Mouse (Mus musculus): ENCODE results near the gene Ints3. TPM values are rescaled to one million over a fixed set of nuclear protein-coding genes. Genes with fewer than 3 reads are reported as not detected.
A peak's percentile ranks its signal among the peaks of the same experiment; 100 is the strongest.

Ints3 gene
- polyA plus RNA-seq (2014; fragmentation: Nextera tagmentation; extraction: Ambion mirVana) = 26.0 and 31.8 TPM in 2 replicates

DNA sequence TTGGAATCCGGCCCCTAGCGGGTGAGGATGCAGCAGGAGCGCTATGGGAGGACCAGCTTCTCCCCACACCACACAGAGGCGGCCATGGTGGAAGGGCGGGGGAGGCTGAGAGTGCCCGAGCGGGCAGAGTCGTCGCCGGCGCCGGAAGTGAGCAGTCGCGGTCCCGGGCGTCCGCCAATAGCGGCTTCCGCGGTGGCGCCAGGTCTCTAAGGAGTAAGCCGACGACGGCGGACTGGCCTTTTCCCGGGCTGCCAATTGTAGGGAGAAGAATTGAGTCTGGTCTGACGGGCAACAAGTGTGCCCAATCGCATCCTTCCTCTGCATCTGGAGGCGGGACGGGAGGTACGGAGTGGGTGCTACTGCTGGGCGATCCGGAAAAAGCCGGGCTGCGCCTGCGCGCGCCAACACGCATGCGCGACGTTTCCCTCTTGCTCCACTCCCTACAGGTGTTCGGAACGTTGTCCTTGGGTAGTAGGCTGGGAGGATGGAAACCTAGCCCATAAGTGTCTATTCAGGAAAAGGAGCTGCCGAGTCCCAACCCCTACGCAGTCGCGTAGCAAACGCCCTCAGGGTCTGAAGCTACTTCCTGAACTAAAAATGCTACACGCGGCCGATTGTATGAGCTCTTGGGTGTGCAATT lies at the start of gene Ints3:
TSS of gene Ints3 (minus strand) at position 242 of the 640 bp plus-strand sequence.
- H3K4me2 ChIP-seq (ENCODE audit: low read depth, low read length) = peak within 1 kb of the TSS; percentile 76
- DNase-seq (ENCODE audit: low spot score) (peak; percentile 100), ATAC-seq (ENCODE audit: low read depth) (peak; percentile 100)
- no peaks in the 10 kb centered on the region for H3K36me3 ChIP-seq (ENCODE audit: control insufficient read depth, insufficient read depth, low read length)
- H3K4me3 ChIP-seq (ENCODE audit: low read depth, low read length) = peak within 1 kb of the TSS; percentile 68
- peak within 1 kb of the TSS; percentile 88 for H3K9ac ChIP-seq (ENCODE audit: low read depth, low read length)
- H3K27me3 ChIP-seq (replicated peaks; ENCODE audit: control insufficient read depth, insufficient read depth, low read length) = no peaks in the 10 kb centered on the region
- H3K27ac ChIP-seq (replicated peaks; ENCODE audit: low read depth, low read length) = peak within 1 kb of the TSS; percentile 94
- no peaks in the 10 kb centered on the region for H3K9me3 ChIP-seq (ENCODE audit: control insufficient read depth, low read length)
- under 1% methylated on average over 33 of the region's 52 CpGs for WGBS
- peaks cover 18% of the 10 kb centered on the region for H3K4me1 ChIP-seq (ENCODE audit: control insufficient read depth, insufficient read depth, low read length)

DNA sequence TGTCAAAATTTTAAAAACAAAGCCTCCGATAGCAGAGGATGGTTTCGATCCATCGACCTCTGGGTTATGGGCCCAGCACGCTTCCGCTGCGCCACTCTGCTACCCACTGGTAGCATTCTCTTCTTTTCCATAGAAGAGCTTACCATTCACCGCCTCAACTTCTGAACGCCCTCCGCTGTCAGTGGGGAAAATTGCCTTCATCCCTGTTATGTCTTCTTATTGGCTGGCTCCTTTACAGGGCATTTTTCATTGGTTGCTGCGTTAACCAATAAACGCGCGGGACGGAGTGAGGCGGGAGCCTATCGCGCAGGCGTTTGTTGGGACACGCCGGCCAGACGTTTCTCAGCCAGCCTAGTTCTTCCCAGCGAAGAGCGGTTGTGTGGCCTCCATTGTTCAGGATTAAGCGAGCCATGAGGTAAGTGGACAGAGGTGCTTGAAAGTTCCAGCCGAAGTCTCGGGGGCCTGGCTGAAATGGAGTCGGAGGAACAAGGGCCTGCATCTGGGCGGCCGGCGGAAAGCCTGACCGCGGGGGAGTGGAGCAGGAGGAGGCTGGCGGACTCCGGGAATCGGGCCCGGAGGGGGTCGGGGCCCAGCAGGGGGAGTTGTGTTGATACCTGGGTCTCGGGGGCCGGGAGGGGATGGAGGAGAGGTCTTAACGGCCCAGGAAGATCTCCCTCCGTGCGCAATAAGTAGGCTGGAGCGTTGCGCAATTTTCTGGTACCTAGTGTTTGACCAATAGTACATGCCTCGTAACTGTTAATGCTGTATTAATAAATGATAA lies 42.6 kb upstream of the Ints3 start, which contains the start of gene Ilf2:
TSS of gene Ilf2 (plus strand) at position 296 of the 781 bp plus-strand sequence.
- WGBS = under 1% methylated on average over 45 of the region's 45 CpGs
- H3K27ac ChIP-seq (replicated peaks; ENCODE audit: low read depth, low read length) = peak within 1 kb of the TSS; percentile 94
- H3K9ac ChIP-seq (ENCODE audit: low read depth, low read length) = peak within 1 kb of the TSS; percentile 94
- peak within 1 kb of the TSS; percentile 95 for H3K4me3 ChIP-seq (ENCODE audit: low read depth, low read length)
- peak; percentile 99 for DNase-seq (ENCODE audit: low spot score)
- H3K27me3 ChIP-seq (replicated peaks; ENCODE audit: control insufficient read depth, insufficient read depth, low read length) = no peaks in the 10 kb centered on the region
- no peaks in the 10 kb centered on the region for H3K9me3 ChIP-seq (ENCODE audit: control insufficient read depth, low read length)
- H3K4me2 ChIP-seq (ENCODE audit: low read depth, low read length) = peak within 1 kb of the TSS; percentile 68
- peaks cover 6% of the 10 kb centered on the region; the same call in 1 of the 2 replicates for H3K4me1 ChIP-seq (ENCODE audit: control insufficient read depth, insufficient read depth, low read length)
- peaks cover 35% of the 10 kb centered on the region for H3K36me3 ChIP-seq (ENCODE audit: control insufficient read depth, insufficient read depth, low read length)
- peak; percentile 99 for ATAC-seq (ENCODE audit: low read depth)

DNA sequence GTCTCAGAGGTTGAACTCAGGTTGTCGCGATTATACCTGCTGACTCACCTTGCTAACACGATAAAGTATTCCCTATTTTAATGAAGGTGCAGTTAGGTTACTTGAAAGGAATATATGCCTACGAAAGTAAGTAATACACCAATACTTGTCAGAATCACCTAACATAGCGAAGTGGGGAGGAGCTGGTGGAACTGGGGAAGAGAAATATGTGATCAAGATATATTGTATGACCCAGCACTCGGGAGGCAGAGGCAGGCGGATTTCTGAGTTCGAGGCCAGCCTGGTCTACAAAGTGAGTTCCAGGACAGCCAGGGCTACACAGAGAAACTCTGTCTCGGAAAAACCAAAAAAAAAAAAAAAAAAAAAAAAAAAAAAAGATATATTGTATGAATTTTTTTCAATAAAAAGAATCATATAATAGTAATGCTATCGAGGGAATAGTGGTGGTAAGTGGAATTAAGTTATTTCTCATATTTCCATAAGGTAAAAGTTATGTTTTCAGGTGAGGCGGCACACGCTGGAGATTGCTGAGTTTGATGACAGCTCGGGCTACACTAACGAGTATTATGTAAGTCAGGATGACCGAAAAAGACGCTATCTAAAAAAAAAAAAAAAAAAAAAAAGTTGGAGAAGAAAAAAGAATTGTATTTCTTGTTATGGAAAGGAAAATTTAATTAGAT lies 41.9 kb upstream of the Ints3 start:
- Histone ChIP-seq H3K9me3 (ENCODE audit: control insufficient read depth, low read length) (no peaks in the 10 kb centered on the region), H3K4me2 (ENCODE audit: low read depth, low read length) (peak overlapping the region; percentile 49), H3K27me3 (replicated peaks; ENCODE audit: control insufficient read depth, insufficient read depth, low read length) (no peaks in the 10 kb centered on the region), H3K4me1 (ENCODE audit: control insufficient read depth, insufficient read depth, low read length) (peaks cover 6% of the 10 kb centered on the region; the same call in 1 of the 2 replicates), H3K4me3 (ENCODE audit: low read depth, low read length) (peak overlapping the region; percentile 39), H3K9ac (ENCODE audit: low read depth, low read length) (no peak overlapping the region), H3K36me3 (ENCODE audit: control insufficient read depth, insufficient read depth, low read length) (peaks cover 28% of the 10 kb centered on the region), H3K27ac (replicated peaks; ENCODE audit: low read depth, low read length) (no peak overlapping the region)
- WGBS = 38% methylated on average over 15 of the region's 16 CpGs
- ATAC-seq (ENCODE audit: low read depth) (peak; percentile 1; the same call in 1 of the 2 replicates), DNase-seq (ENCODE audit: low spot score) (no peak)

DNA sequence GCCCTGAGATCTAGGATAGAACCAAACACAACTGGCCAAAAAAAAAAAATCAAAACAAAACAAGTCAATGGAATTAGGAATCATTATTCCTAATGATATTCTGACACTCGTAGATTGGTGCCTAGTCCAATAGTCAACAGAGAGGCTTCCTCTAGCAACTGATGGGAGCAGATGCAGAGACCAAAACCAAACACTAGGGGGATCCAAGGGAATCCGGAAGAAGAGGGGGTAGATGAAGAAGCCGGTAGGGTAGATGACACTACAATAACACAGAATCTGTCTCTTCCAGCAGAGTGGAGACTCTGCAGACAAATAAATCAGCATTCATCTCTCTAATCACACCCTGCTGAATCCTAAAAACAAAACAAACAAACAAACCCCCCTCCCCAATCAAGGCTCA lies 38.8 kb upstream of the Ints3 start:
- no peaks in the 10 kb centered on the region for H3K27me3 ChIP-seq (replicated peaks; ENCODE audit: control insufficient read depth, insufficient read depth, low read length)
- H3K9me3 ChIP-seq (ENCODE audit: control insufficient read depth, low read length) = no peaks in the 10 kb centered on the region
- WGBS = 37% methylated on average over 3 of the region's 3 CpGs
- DNase-seq (ENCODE audit: low spot score) (no peak), ATAC-seq (ENCODE audit: low read depth) (no peak)
- no peak overlapping the region for H3K4me3 ChIP-seq (ENCODE audit: low read depth, low read length)
- no peak overlapping the region for H3K4me2 ChIP-seq (ENCODE audit: low read depth, low read length)
- peaks cover 4% of the 10 kb centered on the region; the same call in 1 of the 2 replicates for H3K4me1 ChIP-seq (ENCODE audit: control insufficient read depth, insufficient read depth, low read length)
- H3K9ac ChIP-seq (ENCODE audit: low read depth, low read length) = no peak overlapping the region
- no peaks in the 10 kb centered on the region for H3K36me3 ChIP-seq (ENCODE audit: control insufficient read depth, insufficient read depth, low read length)
- no peak overlapping the region for H3K27ac ChIP-seq (replicated peaks; ENCODE audit: low read depth, low read length)

DNA sequence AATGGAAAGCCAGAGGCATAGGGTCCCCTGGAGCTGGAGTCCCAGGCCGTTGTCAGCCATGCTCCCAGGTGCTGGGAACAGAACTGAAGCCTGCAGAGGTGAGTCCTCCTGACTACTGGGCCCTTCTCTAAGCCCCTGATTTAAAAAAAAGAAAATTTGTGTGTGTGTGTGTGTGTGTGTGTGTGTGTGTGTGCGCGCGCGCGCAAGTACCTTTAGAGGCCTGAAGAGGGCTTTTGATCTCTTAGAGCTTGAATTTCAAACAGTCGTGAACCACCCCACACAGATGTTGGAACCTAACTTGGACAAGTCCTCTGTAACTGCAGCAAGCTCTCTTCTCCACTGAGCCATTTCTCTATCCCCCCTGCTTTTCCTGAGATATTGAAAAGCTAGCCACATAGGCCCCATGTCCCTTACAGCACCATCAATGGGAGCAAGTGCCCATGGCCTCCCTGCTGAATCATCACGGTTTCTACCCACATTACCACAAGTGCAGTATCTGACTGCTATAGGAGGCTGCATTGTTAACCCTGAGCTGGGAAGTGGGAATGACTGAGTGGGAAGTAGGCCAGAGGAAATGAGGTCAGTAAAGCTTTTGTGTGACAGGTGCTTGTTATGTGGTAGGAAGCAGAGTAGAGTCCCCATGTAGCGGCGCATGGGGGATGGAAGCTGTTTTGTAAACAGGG lies 34.3 kb upstream of the Ints3 start:
- no peaks in the 10 kb centered on the region for H3K4me1 ChIP-seq (ENCODE audit: control insufficient read depth, insufficient read depth, low read length)
- WGBS = 92% methylated on average over 10 of the region's 10 CpGs
- ATAC-seq (ENCODE audit: low read depth) (no peak), DNase-seq (ENCODE audit: low spot score) (no peak)
- peaks cover 36% of the 10 kb centered on the region for H3K27me3 ChIP-seq (replicated peaks; ENCODE audit: control insufficient read depth, insufficient read depth, low read length)
- no peaks in the 10 kb centered on the region for H3K9me3 ChIP-seq (ENCODE audit: control insufficient read depth, low read length)
- no peak overlapping the region for H3K9ac ChIP-seq (ENCODE audit: low read depth, low read length)
- H3K4me2 ChIP-seq (ENCODE audit: low read depth, low read length) = no peak overlapping the region
- H3K4me3 ChIP-seq (ENCODE audit: low read depth, low read length) = no peak overlapping the region
- no peaks in the 10 kb centered on the region for H3K36me3 ChIP-seq (ENCODE audit: control insufficient read depth, insufficient read depth, low read length)
- no peak overlapping the region for H3K27ac ChIP-seq (replicated peaks; ENCODE audit: low read depth, low read length)

DNA sequence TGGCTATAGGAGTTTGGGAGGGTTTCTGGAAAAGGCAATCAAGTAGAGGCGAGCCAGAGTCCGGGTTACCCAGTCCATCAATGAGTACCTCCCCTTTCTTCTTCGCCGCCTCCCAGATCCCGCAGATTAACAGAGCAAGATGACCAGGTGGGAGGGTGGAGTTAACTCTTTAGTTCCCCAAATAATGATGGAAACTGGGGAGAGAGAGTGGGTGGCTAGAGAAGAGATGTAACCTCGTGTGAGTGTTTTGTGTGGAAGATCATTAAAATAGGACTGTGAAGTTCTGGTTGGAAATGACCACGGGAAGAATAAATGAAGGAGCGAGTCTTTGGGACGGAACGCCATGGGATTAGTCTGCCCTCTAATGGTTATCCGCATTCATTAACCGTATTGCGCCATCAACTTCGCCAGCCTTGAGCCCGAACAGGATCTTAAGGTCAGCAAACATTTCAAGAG lies 32.9 kb upstream of the Ints3 start:
- no peaks in the 10 kb centered on the region for H3K4me1 ChIP-seq (ENCODE audit: control insufficient read depth, insufficient read depth, low read length)
- no peaks in the 10 kb centered on the region for H3K9me3 ChIP-seq (ENCODE audit: control insufficient read depth, low read length)
- DNase-seq (ENCODE audit: low spot score) (peak; percentile 73), ATAC-seq (ENCODE audit: low read depth) (peak; percentile 48; the same call in 1 of the 2 replicates)
- peak overlapping the region; percentile 48 for H3K4me3 ChIP-seq (ENCODE audit: low read depth, low read length)
- peak overlapping the region; percentile 60; the same call in 1 of the 2 replicates for H3K9ac ChIP-seq (ENCODE audit: low read depth, low read length)
- under 1% methylated on average over 15 of the region's 15 CpGs for WGBS
- no peaks in the 10 kb centered on the region for H3K36me3 ChIP-seq (ENCODE audit: control insufficient read depth, insufficient read depth, low read length)
- peaks cover 41% of the 10 kb centered on the region for H3K27me3 ChIP-seq (replicated peaks; ENCODE audit: control insufficient read depth, insufficient read depth, low read length)
- H3K27ac ChIP-seq (replicated peaks; ENCODE audit: low read depth, low read length) = no peak overlapping the region
- peak overlapping the region; percentile 96 for H3K4me2 ChIP-seq (ENCODE audit: low read depth, low read length)

DNA sequence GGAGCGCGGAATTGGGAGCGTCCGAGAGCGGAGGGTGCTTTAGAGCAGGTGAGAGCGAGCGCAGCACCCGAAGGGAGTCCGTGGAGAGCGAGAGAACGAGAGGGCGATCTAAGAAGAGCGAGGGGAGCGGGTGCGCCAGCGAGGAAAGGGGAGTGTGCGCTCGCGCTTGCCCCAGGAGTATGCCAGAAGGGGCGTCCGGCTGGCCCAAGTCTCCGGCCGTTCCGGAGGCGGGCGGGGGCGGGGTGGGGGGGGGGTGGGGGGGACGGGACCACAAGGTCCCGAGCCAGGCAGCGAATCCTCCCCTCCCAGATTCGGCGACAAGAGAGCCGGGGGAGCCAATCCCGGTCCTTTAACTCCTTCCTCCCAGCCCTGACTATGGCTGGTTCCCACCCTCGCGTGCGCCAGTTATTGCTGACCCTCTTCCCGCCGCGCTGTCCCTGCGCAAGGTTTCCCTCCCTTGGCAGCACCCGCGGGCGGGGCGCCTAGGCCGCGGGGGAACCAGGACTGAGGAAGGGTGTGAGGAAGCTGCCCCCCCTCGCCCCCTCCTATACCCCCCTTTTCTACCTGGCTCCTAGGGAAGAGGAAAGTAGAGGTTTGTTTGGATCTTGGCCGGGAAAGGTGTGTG lies 32.4 kb upstream of the Ints3 start, which contains the start of gene Npr1:
TSS of gene Npr1 (minus strand) at position 181 of the 625 bp plus-strand sequence.
- peak; percentile 42 for ATAC-seq (ENCODE audit: low read depth)
- peak; percentile 19 for DNase-seq (ENCODE audit: low spot score)
- Histone ChIP-seq H3K9ac (ENCODE audit: low read depth, low read length) (peak within 1 kb of the TSS; percentile 60), H3K4me1 (ENCODE audit: control insufficient read depth, insufficient read depth, low read length) (no peaks in the 10 kb centered on the region), H3K27me3 (replicated peaks; ENCODE audit: control insufficient read depth, insufficient read depth, low read length) (peaks cover 41% of the 10 kb centered on the region), H3K4me2 (ENCODE audit: low read depth, low read length) (peak within 1 kb of the TSS; percentile 96), H3K4me3 (ENCODE audit: low read depth, low read length) (peak within 1 kb of the TSS; percentile 48), H3K9me3 (ENCODE audit: control insufficient read depth, low read length) (no peaks in the 10 kb centered on the region), H3K27ac (replicated peaks; ENCODE audit: low read depth, low read length) (no peak within 1 kb of the TSS), H3K36me3 (ENCODE audit: control insufficient read depth, insufficient read depth, low read length) (no peaks in the 10 kb centered on the region)
- under 1% methylated on average over 14 of the region's 49 CpGs for WGBS
